Mouse (Mus musculus): Measurements from ENCODE around the gene Tln2.

GRCm38 (mm10) chr9:67609226-67609625 lies 49.7 kb upstream of the Tln2 start:
- TF ChIP-seq CTCF (IDR thresholded peaks at IDR 0.05; ENCODE audit: extremely low read depth, insufficient read depth, insufficient read length, insufficient replicate concordance) (no peak), POLR2A (IDR thresholded peaks at IDR 0.05; ENCODE audit: low read depth, low read length) (no peak)

Data from spleen, adult 2 months (tissue).